Mouse (Mus musculus) myocyte (in vitro differentiated cells): Measurements from ENCODE around the gene Slc5a10.

Experiments used
- CEBPB ChIP-seq: IDR thresholded peaks from 2 replicates; pipeline ENCODE4 v1.6.1; 2011; ENCODE audit warnings: mild to moderate bottlenecking, moderate library complexity; ENCODE audit not compliant: poor library complexity, insufficient read depth, severe bottlenecking
- E2F4 ChIP-seq: IDR thresholded peaks from one replicate; pipeline ENCODE4 v1.6.1; 2011; ENCODE audit warnings: mild to moderate bottlenecking, control low read depth, moderate library complexity; ENCODE audit not compliant: insufficient read depth
- MYOG ChIP-seq, 3 experiments: IDR thresholded peaks; one replicate each; pipeline ENCODE4 v1.6.1; 2011; ENCODE audit warnings: control low read depth in 2 of 3, low read depth in 2 of 3, mild to moderate bottlenecking in 2 of 3; ENCODE audit not compliant: insufficient read length in 2 of 3, control insufficient read depth in 1 of 3, insufficient read depth in 1 of 3
- POLR2A ChIP-seq: IDR thresholded peaks from one replicate; pipeline ENCODE4 v1.6.1; 2011; ENCODE audit warnings: low read depth, mild to moderate bottlenecking, control low read depth, moderate library complexity; ENCODE audit not compliant: insufficient read length
- TCF12 ChIP-seq: IDR thresholded peaks from one replicate; pipeline ENCODE4 v1.6.1; 2011; ENCODE audit warnings: mild to moderate bottlenecking, control low read depth; ENCODE audit not compliant: poor library complexity, insufficient read depth, severe bottlenecking
- USF1 ChIP-seq: IDR thresholded peaks from one replicate; pipeline ENCODE4 v1.6.1; 2011; ENCODE audit warnings: low read depth, mild to moderate bottlenecking, control low read depth, moderate library complexity

DNA sequence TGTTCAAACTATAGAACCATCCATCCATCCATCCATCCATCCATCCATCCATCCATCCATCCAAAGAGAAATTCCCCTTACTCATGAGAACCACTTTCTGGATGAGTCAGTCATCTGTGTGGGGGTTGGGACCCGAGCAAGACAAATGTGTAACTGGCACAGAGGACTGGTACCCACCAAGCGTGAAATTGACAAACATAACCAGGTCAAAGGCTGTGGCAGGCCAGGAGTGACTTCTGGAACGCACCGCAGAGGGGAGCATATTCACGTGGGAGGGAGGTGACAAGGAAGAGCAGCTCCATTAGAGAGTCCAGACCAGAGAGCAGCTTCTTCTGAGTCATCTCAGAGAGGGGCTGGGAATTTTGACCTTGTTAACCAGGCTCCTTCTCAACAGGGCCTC, 1.5 kb upstream of the Slc5a10 start:
- no peak for TF ChIP-seq POLR2A
- TF ChIP-seq E2F4, result no peak
- no peak for TF ChIP-seq USF1
- TF ChIP-seq CEBPB, result no peak
- no peak for TF ChIP-seq MYOG (IDR thresholded peaks at IDR 0.05; ENCODE audit: control insufficient read depth in 1 of 3, insufficient read depth in 1 of 3, insufficient read length in 2 of 3, low read depth in 2 of 3)
- no peak for TF ChIP-seq TCF12
